In the genomic region with DNA sequence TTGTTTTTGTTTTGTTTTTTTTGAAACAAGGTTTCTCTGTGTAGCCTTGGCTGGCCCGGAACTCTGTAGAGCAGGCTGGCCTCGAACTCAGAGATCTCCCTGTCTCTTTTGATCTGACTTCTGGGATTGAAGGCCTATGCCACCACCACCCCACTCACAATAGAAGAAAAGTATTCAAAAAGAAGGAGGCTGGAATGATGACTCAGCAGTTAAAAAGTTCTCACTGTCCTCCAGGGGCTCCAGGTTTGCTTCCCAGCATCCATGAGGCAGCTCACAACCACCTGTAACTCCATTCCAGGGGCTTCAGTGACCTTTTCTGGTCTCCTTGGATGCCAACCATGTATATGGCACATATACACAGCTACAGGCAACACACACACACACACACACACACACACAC, we compare ENCODE assay signal across 24 mouse cellular contexts. TPM values are rescaled to one million over a fixed set of nuclear protein-coding genes. Genes with fewer than 3 reads are reported as not detected.
"Had no signal": no experiment of that assay in that cellular context is flagged by ENCODE, and none has a peak within 500 bp of the region (broad histone marks: within the 10 kb centered on the region; RNA-seq: fewer than 3 reads in every experiment).

No protein-coding gene starts in this region.

- ATAC-seq: liver, postnatal 0 days; lung, postnatal 0 days; midbrain, embryonic 13.5 days; midbrain, embryonic 15.5 days had no signal

- H3K9ac ChIP-seq: liver, postnatal 0 days; lung, embryonic 15.5 days; midbrain, embryonic 13.5 days; midbrain, embryonic 15.5 days; neural tube, embryonic 13.5 days; neural tube, embryonic 15.5 days; stomach, embryonic 15.5 days had no signal

- H3K4me3 ChIP-seq: lung, embryonic 15.5 days; megakaryocyte, embryonic 14.5 days; midbrain, embryonic 13.5 days; midbrain, embryonic 15.5 days; neural tube, embryonic 13.5 days; neural tube, embryonic 15.5 days; stomach, embryonic 15.5 days had no signal

- H3K27ac ChIP-seq: lung, embryonic 15.5 days; macrophage; midbrain, embryonic 13.5 days; midbrain, embryonic 15.5 days; neural tube, embryonic 13.5 days; neural tube, embryonic 15.5 days; stomach, embryonic 15.5 days; stomach, postnatal 0 days had no signal

- H3K27me3 ChIP-seq: lung, embryonic 15.5 days; midbrain, embryonic 15.5 days; neural tube, embryonic 13.5 days; neural tube, embryonic 15.5 days; stomach, embryonic 15.5 days had no signal

- H3K9me3 ChIP-seq: lung, embryonic 15.5 days; megakaryocyte, embryonic 14.5 days; midbrain, embryonic 13.5 days; midbrain, embryonic 15.5 days; neural tube, embryonic 13.5 days; neural tube, embryonic 15.5 days; stomach, embryonic 15.5 days had no signal

- H3K4me1 ChIP-seq: midbrain, embryonic 13.5 days; midbrain, embryonic 15.5 days; neural tube, embryonic 13.5 days; neural tube, embryonic 15.5 days; stomach, embryonic 15.5 days had no signal

- H3K36me3 ChIP-seq: lung, embryonic 15.5 days; midbrain, embryonic 13.5 days; midbrain, embryonic 15.5 days; neural tube, embryonic 13.5 days; neural tube, embryonic 15.5 days; stomach, embryonic 15.5 days had no signal

- H3K4me2 ChIP-seq: lung, embryonic 15.5 days; midbrain, embryonic 11.5 days; midbrain, embryonic 13.5 days; midbrain, embryonic 15.5 days; neural tube, embryonic 13.5 days; neural tube, embryonic 15.5 days; stomach, embryonic 15.5 days had no signal

- DNase-seq: liver, postnatal 0 days; lung, adult 2 months; lung, postnatal 14 days; lung, postnatal 36 days; retina, postnatal 1 day; right cerebral cortex, adult 18-20 months; right cerebral cortex, postnatal 25 days; right cerebral cortex, postnatal 4 days; spleen, adult 18-20 months; thymus, adult 2 months; thymus, postnatal 14 days; thymus, postnatal 36 days had no signal

RNA-seq across cellular contexts. Expression of a gene that starts 28.1 kb away (rescaled TPM):
- total RNA-seq: monocyte, adult 5-6 weeks had no signal
